Mouse (Mus musculus): ENCODE measurements around the gene Wdr95. TPM values are rescaled to one million over a fixed set of nuclear protein-coding genes. Genes with fewer than 3 reads are reported as not detected.

Gene Wdr95
- polyA plus RNA-seq, 1 experiment from 2014 or later = 0.18 TPM

GRCm38 (mm10) chr5:149496401-149497066 is 31.9 kb upstream of the Wdr95 start:
- 63% methylated on average over 12 of the region's 12 CpGs for WGBS
- Histone ChIP-seq H3K27me3 (ENCODE audit: control insufficient read depth, insufficient read depth, low read length) (no peaks in the 10 kb centered on the region), H3K27ac (ENCODE audit: low read length) (no peak overlapping the region), H3K9ac (ENCODE audit: low read length) (no peak overlapping the region), H3K4me3 (replicated peaks; ENCODE audit: low read length) (no peak overlapping the region), H3K9me3 (replicated peaks; ENCODE audit: control insufficient read depth, low read length) (no peaks in the 10 kb centered on the region), H3K4me2 (ENCODE audit: low read depth, low read length) (no peak overlapping the region), H3K4me1 (ENCODE audit: control insufficient read depth, insufficient read depth, low read length) (no peaks in the 10 kb centered on the region), H3K36me3 (ENCODE audit: control insufficient read depth, insufficient read depth, low read length) (no peaks in the 10 kb centered on the region)
- ATAC-seq (ENCODE audit: insufficient read depth, low FRiP score) = no peak

GRCm38 (mm10) chr5:149499936-149500335 is 28.5 kb upstream of the Wdr95 start:
- 43% methylated on average over 4 of the region's 4 CpGs for WGBS
- no peak overlapping the region for H3K4me3 ChIP-seq (replicated peaks; ENCODE audit: low read length)
- no peaks in the 10 kb centered on the region for H3K9me3 ChIP-seq (replicated peaks; ENCODE audit: control insufficient read depth, low read length)
- H3K36me3 ChIP-seq (ENCODE audit: control insufficient read depth, insufficient read depth, low read length) = no peaks in the 10 kb centered on the region
- H3K27me3 ChIP-seq (ENCODE audit: control insufficient read depth, insufficient read depth, low read length) = no peaks in the 10 kb centered on the region
- H3K4me2 ChIP-seq (ENCODE audit: low read depth, low read length) = no peak overlapping the region
- ATAC-seq (ENCODE audit: insufficient read depth, low FRiP score) = no peak
- H3K4me1 ChIP-seq (ENCODE audit: control insufficient read depth, insufficient read depth, low read length) = no peaks in the 10 kb centered on the region
- no peak overlapping the region for H3K9ac ChIP-seq (ENCODE audit: low read length)
- no peak overlapping the region for H3K27ac ChIP-seq (ENCODE audit: low read length)

- WGBS = 72% methylated on average over 23 of the region's 23 CpGs
- no peak for ATAC-seq (ENCODE audit: insufficient read depth, low FRiP score)
- no peaks in the 10 kb centered on the region for H3K9me3 ChIP-seq (replicated peaks; ENCODE audit: control insufficient read depth, low read length)
- H3K4me2 ChIP-seq (ENCODE audit: low read depth, low read length) = no peak overlapping the region
- H3K36me3 ChIP-seq (ENCODE audit: control insufficient read depth, insufficient read depth, low read length) = no peaks in the 10 kb centered on the region
- H3K4me3 ChIP-seq (replicated peaks; ENCODE audit: low read length) = no peak overlapping the region
- H3K4me1 ChIP-seq (ENCODE audit: control insufficient read depth, insufficient read depth, low read length) = no peaks in the 10 kb centered on the region
- no peak overlapping the region for H3K9ac ChIP-seq (ENCODE audit: low read length)
- H3K27me3 ChIP-seq (ENCODE audit: control insufficient read depth, insufficient read depth, low read length) = no peaks in the 10 kb centered on the region
- no peak overlapping the region for H3K27ac ChIP-seq (ENCODE audit: low read length)
These were observed 24.9 kb upstream of the Wdr95 start for GRCm38 (mm10) chr5:149503423-149504175.

GRCm38 (mm10) chr5:149504985-149505384 is 23.5 kb upstream of the Wdr95 start:
- Histone ChIP-seq H3K9ac (ENCODE audit: low read length) (no peak overlapping the region), H3K9me3 (replicated peaks; ENCODE audit: control insufficient read depth, low read length) (no peaks in the 10 kb centered on the region)

GRCm38 (mm10) chr5:149506033-149506432 is 22.4 kb upstream of the Wdr95 start:
- Histone ChIP-seq H3K27me3 (ENCODE audit: control insufficient read depth, insufficient read depth, low read length) (no peaks in the 10 kb centered on the region), H3K36me3 (ENCODE audit: control insufficient read depth, insufficient read depth, low read length) (no peaks in the 10 kb centered on the region)
- WGBS = 96% methylated on average over 2 of the region's 2 CpGs

More at GRCm38 (mm10) chr5:149504985-149505384, 23.5 kb upstream of the Wdr95 start:
- 68% methylated on average over 8 of the region's 8 CpGs for WGBS
- Histone ChIP-seq H3K36me3 (ENCODE audit: control insufficient read depth, insufficient read depth, low read length) (no peaks in the 10 kb centered on the region), H3K4me2 (ENCODE audit: low read depth, low read length) (no peak overlapping the region), H3K4me1 (ENCODE audit: control insufficient read depth, insufficient read depth, low read length) (no peaks in the 10 kb centered on the region), H3K27me3 (ENCODE audit: control insufficient read depth, insufficient read depth, low read length) (no peaks in the 10 kb centered on the region), H3K4me3 (replicated peaks; ENCODE audit: low read length) (no peak overlapping the region), H3K27ac (ENCODE audit: low read length) (no peak overlapping the region)
- no peak for ATAC-seq (ENCODE audit: insufficient read depth, low FRiP score)

GRCm38 (mm10) chr5:149508094-149509029 is 20.1 kb upstream of the Wdr95 start:
- Histone ChIP-seq H3K4me2 (ENCODE audit: low read depth, low read length) (no peak overlapping the region), H3K27me3 (ENCODE audit: control insufficient read depth, insufficient read depth, low read length) (no peaks in the 10 kb centered on the region), H3K4me1 (ENCODE audit: control insufficient read depth, insufficient read depth, low read length) (no peaks in the 10 kb centered on the region), H3K27ac (ENCODE audit: low read length) (no peak overlapping the region), H3K9me3 (replicated peaks; ENCODE audit: control insufficient read depth, low read length) (no peaks in the 10 kb centered on the region), H3K36me3 (ENCODE audit: control insufficient read depth, insufficient read depth, low read length) (no peaks in the 10 kb centered on the region), H3K4me3 (replicated peaks; ENCODE audit: low read length) (no peak overlapping the region), H3K9ac (ENCODE audit: low read length) (no peak overlapping the region)
- ATAC-seq (ENCODE audit: insufficient read depth, low FRiP score) = no peak
- WGBS = 70% methylated on average over 20 of the region's 20 CpGs

More at GRCm38 (mm10) chr5:149506033-149506432, 22.4 kb upstream of the Wdr95 start:
- Histone ChIP-seq H3K27ac (ENCODE audit: low read length) (no peak overlapping the region), H3K4me2 (ENCODE audit: low read depth, low read length) (no peak overlapping the region), H3K4me3 (replicated peaks; ENCODE audit: low read length) (no peak overlapping the region), H3K4me1 (ENCODE audit: control insufficient read depth, insufficient read depth, low read length) (no peaks in the 10 kb centered on the region), H3K9ac (ENCODE audit: low read length) (no peak overlapping the region), H3K9me3 (replicated peaks; ENCODE audit: control insufficient read depth, low read length) (no peaks in the 10 kb centered on the region)
- no peak for ATAC-seq (ENCODE audit: insufficient read depth, low FRiP score)

GRCm38 (mm10) chr5:149510323-149510722 is 18.2 kb upstream of the Wdr95 start:
- H3K4me3 ChIP-seq (replicated peaks; ENCODE audit: low read length) = no peak overlapping the region
- no peak overlapping the region for H3K9ac ChIP-seq (ENCODE audit: low read length)
- peaks cover 9% of the 10 kb centered on the region; the same call in 1 of the 2 replicates for H3K4me1 ChIP-seq (ENCODE audit: control insufficient read depth, insufficient read depth, low read length)
- no peaks in the 10 kb centered on the region for H3K9me3 ChIP-seq (replicated peaks; ENCODE audit: control insufficient read depth, low read length)
- WGBS = 60% methylated on average over 13 of the region's 13 CpGs
- no peaks in the 10 kb centered on the region for H3K27me3 ChIP-seq (ENCODE audit: control insufficient read depth, insufficient read depth, low read length)
- H3K4me2 ChIP-seq (ENCODE audit: low read depth, low read length) = no peak overlapping the region
- no peak overlapping the region for H3K27ac ChIP-seq (ENCODE audit: low read length)
- no peak for ATAC-seq (ENCODE audit: insufficient read depth, low FRiP score)
- no peaks in the 10 kb centered on the region for H3K36me3 ChIP-seq (ENCODE audit: control insufficient read depth, insufficient read depth, low read length)

GRCm38 (mm10) chr5:149512695-149513094 is 15.8 kb upstream of the Wdr95 start:
- Histone ChIP-seq H3K27ac (ENCODE audit: low read length) (no peak overlapping the region), H3K9ac (ENCODE audit: low read length) (no peak overlapping the region), H3K27me3 (ENCODE audit: control insufficient read depth, insufficient read depth, low read length) (no peaks in the 10 kb centered on the region), H3K36me3 (ENCODE audit: control insufficient read depth, insufficient read depth, low read length) (no peaks in the 10 kb centered on the region), H3K4me3 (replicated peaks; ENCODE audit: low read length) (no peak overlapping the region), H3K9me3 (replicated peaks; ENCODE audit: control insufficient read depth, low read length) (no peaks in the 10 kb centered on the region), H3K4me1 (ENCODE audit: control insufficient read depth, insufficient read depth, low read length) (peaks cover 9% of the 10 kb centered on the region; the same call in 1 of the 2 replicates), H3K4me2 (ENCODE audit: low read depth, low read length) (no peak overlapping the region)
- ATAC-seq (ENCODE audit: insufficient read depth, low FRiP score) = no peak
- 58% methylated on average over 3 of the region's 3 CpGs for WGBS
